Mouse (Mus musculus) Muller cell, postnatal 12 days (primary cell): ENCODE measurements around the gene Dlx4.

Experiments
- DNase-seq: peaks from one replicate; pipeline ENCODE4 v3.0.0-alpha.2; 2015; ENCODE audit errors: inconsistent ontology term

Gene Dlx4

GRCm38 (mm10) chr11:95142980-95143575 lies 3.0 kb downstream of the Dlx4 start:
- no peak for DNase-seq

GRCm38 (mm10) chr11:95142258-95142657 lies 3.8 kb downstream of the Dlx4 start:
- no peak for DNase-seq

GRCm38 (mm10) chr11:95139871-95140270 lies 6.2 kb downstream of the Dlx4 start:
- DNase-seq, result no peak

GRCm38 (mm10) chr11:95137281-95137680 lies 8.8 kb downstream of the Dlx4 start:
- DNase-seq, result no peak

- DNase-seq, result no peak
These were observed 12.7 kb downstream of the Dlx4 start for GRCm38 (mm10) chr11:95133321-95133720.

GRCm38 (mm10) chr11:95130668-95131252 lies 15.3 kb downstream of the Dlx4 start:
- no peak for DNase-seq

GRCm38 (mm10) chr11:95128359-95128758 lies 17.7 kb downstream of the Dlx4 start:
- no peak for DNase-seq

GRCm38 (mm10) chr11:95126272-95127245 lies 19.5 kb downstream of the Dlx4 start:
- peak; percentile 56 for DNase-seq

- no peak for DNase-seq
These were observed 20.6 kb downstream of the Dlx4 start for GRCm38 (mm10) chr11:95125366-95125948.

- DNase-seq, result no peak
These were observed 24.0 kb downstream of the Dlx4 start for GRCm38 (mm10) chr11:95122100-95122489.

GRCm38 (mm10) chr11:95121161-95122099 lies 24.6 kb downstream of the Dlx4 start:
- DNase-seq, result no peak

- no peak for DNase-seq
These were observed 25.4 kb downstream of the Dlx4 start for GRCm38 (mm10) chr11:95120633-95121020.

- peak; percentile 53 for DNase-seq
These were observed 26.0 kb downstream of the Dlx4 start, which contains the start of gene Dlx3 for GRCm38 (mm10) chr11:95119990-95120632. Gene Dlx3 (plus strand): TSS chr11:95120119.

GRCm38 (mm10) chr11:95118505-95118904 lies 27.6 kb downstream of the Dlx4 start:
- DNase-seq, result peak; percentile 52

- DNase-seq, result peak; percentile 75
These were observed 29.0 kb downstream of the Dlx4 start for GRCm38 (mm10) chr11:95117030-95117429.

- no peak for DNase-seq
These were observed 36.0 kb downstream of the Dlx4 start for GRCm38 (mm10) chr11:95110081-95110480.

- no peak for DNase-seq
These were observed 37.1 kb downstream of the Dlx4 start for GRCm38 (mm10) chr11:95109000-95109399.

GRCm38 (mm10) chr11:95106440-95107236 lies 39.4 kb downstream of the Dlx4 start:
- peak; percentile 93 for DNase-seq

- DNase-seq, result peak; percentile 92
These were observed 40.7 kb downstream of the Dlx4 start for GRCm38 (mm10) chr11:95105274-95105874.
